Mouse (Mus musculus): ENCODE results near the gene Sppl2b. TPM values are rescaled to one million over a fixed set of nuclear protein-coding genes. Genes with fewer than 3 reads are reported as not detected.

Gene Sppl2b
- polyA plus RNA-seq, 1 experiment from 2014 or later, result 56.6 TPM

DNA sequence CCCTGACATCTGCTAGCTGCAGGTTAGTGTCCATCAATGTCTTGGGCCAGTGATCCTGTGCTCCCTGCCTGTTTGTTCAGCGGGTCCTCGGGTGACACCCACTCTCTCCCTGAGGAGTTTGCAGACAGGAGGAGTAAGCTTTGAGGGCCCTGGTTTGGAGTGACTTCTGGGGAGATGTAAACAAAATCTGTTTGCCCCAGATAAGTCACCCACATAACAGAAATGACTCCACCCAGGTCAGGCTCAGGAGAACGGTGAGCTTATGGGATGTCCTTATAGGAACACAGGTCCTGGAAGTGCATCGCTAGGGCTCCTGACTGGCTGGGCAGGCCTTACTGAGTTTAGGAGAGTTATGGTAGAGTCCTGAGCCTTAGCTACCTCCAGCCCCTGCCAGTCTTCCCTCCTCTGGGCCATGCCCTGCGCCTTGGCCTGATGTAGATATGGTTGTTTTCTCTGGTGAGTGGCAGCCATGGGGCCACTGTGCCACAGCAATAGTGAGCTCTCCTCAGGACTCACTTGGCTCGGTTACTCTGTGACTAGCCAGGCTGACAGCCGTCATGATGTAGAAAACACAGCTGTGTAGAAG is 3.4 kb downstream of the Sppl2b start:
- H3K4me3 ChIP-seq, result no peak overlapping the region
- 0 out of 2 replicates have a peak overlapping the region, but pooled peaks have one; percentile 88 for H3K4me2 ChIP-seq (replicated peaks)
- ATAC-seq (ENCODE audit: low FRiP score), result no peak
- H3K27ac ChIP-seq, result no peak overlapping the region
- peaks cover 24% of the 10 kb centered on the region for H3K36me3 ChIP-seq
- no peaks in the 10 kb centered on the region; the same call in 1 of the 2 replicates for H3K27me3 ChIP-seq
- no peaks in the 10 kb centered on the region for H3K9me3 ChIP-seq (replicated peaks)
- H3K9ac ChIP-seq, result peak overlapping the region; percentile 28
- H3K4me1 ChIP-seq, result peaks cover 40% of the 10 kb centered on the region
- WGBS, result 83% methylated on average over 7 of the region's 7 CpGs

GRCm38 (mm10) chr10:80862305-80862704 is 7.2 kb downstream of the Sppl2b start:
- H3K27me3 ChIP-seq, result no peaks in the 10 kb centered on the region
- peaks cover 56% of the 10 kb centered on the region for H3K36me3 ChIP-seq
- no peaks in the 10 kb centered on the region for H3K9me3 ChIP-seq (replicated peaks)
- ATAC-seq (ENCODE audit: low FRiP score), result no peak
- H3K4me3 ChIP-seq, result no peak overlapping the region
- H3K27ac ChIP-seq, result no peak overlapping the region
- peaks cover 13% of the 10 kb centered on the region for H3K4me1 ChIP-seq
- no peak overlapping the region for H3K9ac ChIP-seq
- WGBS, result 90% methylated on average over 5 of the region's 5 CpGs
- no peak overlapping the region for H3K4me2 ChIP-seq (replicated peaks)

DNA sequence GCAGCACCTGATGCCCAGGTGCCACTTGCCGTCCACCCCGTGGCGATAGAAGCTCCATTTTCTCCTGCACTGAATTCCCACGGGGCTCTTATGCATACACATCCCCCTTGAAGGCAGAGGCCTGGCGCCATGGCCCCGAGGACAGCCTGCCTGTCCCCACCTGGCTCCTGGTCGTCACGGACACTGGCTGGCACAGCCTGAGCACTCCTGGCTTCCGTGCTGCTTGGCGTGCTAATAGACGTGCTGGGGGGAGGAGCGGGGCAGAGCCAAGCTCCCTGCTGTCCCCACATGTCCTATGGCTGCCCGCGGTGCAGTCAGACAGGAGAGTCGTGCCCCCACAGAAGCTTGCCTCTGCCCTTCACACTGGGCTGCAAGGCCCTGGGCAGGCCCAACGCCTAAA is 9.4 kb downstream of the Sppl2b start:
- Histone ChIP-seq H3K9me3 (replicated peaks) (no peaks in the 10 kb centered on the region), H3K9ac (no peak overlapping the region), H3K4me3 (no peak overlapping the region), H3K36me3 (peaks cover 71% of the 10 kb centered on the region), H3K4me2 (replicated peaks) (no peak overlapping the region), H3K27me3 (no peaks in the 10 kb centered on the region), H3K27ac (no peak overlapping the region), H3K4me1 (no peaks in the 10 kb centered on the region; the same call in 1 of the 2 replicates)
- 91% methylated on average over 16 of the region's 16 CpGs for WGBS
- ATAC-seq (ENCODE audit: low FRiP score), result no peak

- peaks cover 24% of the 10 kb centered on the region for H3K36me3 ChIP-seq
- H3K27ac ChIP-seq, result no peak overlapping the region
- no peaks in the 10 kb centered on the region for H3K4me1 ChIP-seq
- no peak overlapping the region for H3K9ac ChIP-seq
- H3K4me3 ChIP-seq, result no peak overlapping the region
- no peak for ATAC-seq (ENCODE audit: low FRiP score)
- no peaks in the 10 kb centered on the region for H3K27me3 ChIP-seq
- H3K4me2 ChIP-seq (replicated peaks), result no peak overlapping the region
- H3K9me3 ChIP-seq (replicated peaks), result no peaks in the 10 kb centered on the region
- 95% methylated on average over 3 of the region's 6 CpGs for WGBS
Observed at GRCm38 (mm10) chr10:80870993-80871392, 15.9 kb downstream of the Sppl2b start.

DNA sequence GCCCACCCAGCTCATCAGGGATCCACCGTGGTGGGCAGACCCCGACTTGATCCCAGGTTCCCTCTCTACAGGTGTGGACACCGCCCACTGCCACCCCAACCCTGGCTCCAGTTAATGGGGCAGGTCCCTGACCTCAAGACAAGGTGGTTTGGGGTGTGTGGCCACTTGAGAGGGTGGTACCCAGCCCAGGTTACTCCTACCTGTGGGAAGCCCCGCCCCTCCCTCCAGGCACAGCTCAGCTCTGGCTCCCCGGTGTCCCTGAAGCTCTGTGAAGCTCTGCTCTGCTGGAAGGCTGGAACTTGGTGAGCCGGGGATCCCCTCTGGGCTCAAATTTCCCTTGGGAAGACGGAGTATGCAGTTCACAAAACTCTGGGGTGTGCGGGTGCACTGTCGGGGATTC is 16.5 kb downstream of the Sppl2b start, which contains the start of gene Tmprss9:
Gene Tmprss9, plus strand, starts transcription at position 268 of the 400 bp plus-strand sequence.
- WGBS, result 30% methylated on average over 9 of the region's 9 CpGs
- Histone ChIP-seq H3K4me3 (no peak within 1 kb of the TSS), H3K9ac (no peak within 1 kb of the TSS), H3K4me2 (replicated peaks) (no peak within 1 kb of the TSS), H3K27me3 (no peaks in the 10 kb centered on the region), H3K9me3 (replicated peaks) (no peaks in the 10 kb centered on the region), H3K4me1 (no peaks in the 10 kb centered on the region), H3K27ac (no peak within 1 kb of the TSS), H3K36me3 (peaks cover 18% of the 10 kb centered on the region)
- no peak for ATAC-seq (ENCODE audit: low FRiP score)

DNA sequence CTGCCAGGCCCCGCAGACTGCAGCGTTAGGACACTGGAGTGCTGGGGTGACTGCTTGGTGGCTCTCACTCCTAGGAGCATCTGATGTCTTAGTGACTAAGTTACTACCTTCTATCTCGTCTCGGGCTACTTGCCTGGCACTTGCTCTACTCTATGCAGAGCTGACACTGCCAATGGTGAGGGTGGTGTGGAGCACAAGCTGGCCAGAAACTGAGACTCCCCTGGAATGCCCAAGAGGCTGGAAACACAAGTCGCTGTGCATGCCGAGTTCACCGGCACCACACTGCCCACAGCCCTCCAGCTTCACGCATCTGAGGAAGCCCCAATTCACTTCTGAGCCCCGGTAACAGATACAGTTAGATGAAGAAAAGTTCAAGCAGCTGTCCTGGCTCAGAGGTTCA is 19.0 kb downstream of the Sppl2b start:
- H3K4me2 ChIP-seq (replicated peaks), result no peak overlapping the region
- H3K9me3 ChIP-seq (replicated peaks), result no peaks in the 10 kb centered on the region
- no peak for ATAC-seq (ENCODE audit: low FRiP score)
- no peaks in the 10 kb centered on the region for H3K36me3 ChIP-seq
- H3K9ac ChIP-seq, result no peak overlapping the region
- no peaks in the 10 kb centered on the region for H3K4me1 ChIP-seq
- WGBS, result 74% methylated on average over 9 of the region's 9 CpGs
- H3K27me3 ChIP-seq, result no peaks in the 10 kb centered on the region
- H3K4me3 ChIP-seq, result no peak overlapping the region
- no peak overlapping the region for H3K27ac ChIP-seq

DNA sequence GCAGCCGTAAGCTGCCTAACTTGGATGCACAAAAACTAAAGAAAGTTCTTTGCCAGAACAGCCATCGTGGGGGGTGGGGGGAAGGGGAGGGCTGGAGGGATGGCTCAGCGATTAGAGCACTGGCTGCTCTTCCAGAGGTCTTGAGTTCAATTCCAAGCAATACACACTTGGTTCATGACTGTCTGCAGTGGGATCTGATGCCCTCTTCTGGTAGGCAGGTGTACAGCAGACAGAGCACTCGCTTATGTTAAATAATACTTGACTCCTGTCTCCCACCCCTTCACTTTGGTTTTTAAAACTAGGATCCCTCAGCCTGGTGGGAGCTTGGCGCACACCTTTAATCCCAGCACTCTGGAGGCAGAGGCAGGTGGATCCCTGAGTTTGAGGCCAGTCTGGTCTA is 21.0 kb downstream of the Sppl2b start:
- Histone ChIP-seq H3K9ac (no peak overlapping the region), H3K4me2 (replicated peaks) (no peak overlapping the region), H3K36me3 (no peaks in the 10 kb centered on the region), H3K27ac (no peak overlapping the region), H3K9me3 (replicated peaks) (no peaks in the 10 kb centered on the region), H3K27me3 (no peaks in the 10 kb centered on the region), H3K4me3 (no peak overlapping the region), H3K4me1 (no peaks in the 10 kb centered on the region)
- ATAC-seq (ENCODE audit: low FRiP score), result no peak
- 28% methylated on average over 5 of the region's 5 CpGs for WGBS

GRCm38 (mm10) chr10:80876594-80876993 is 21.5 kb downstream of the Sppl2b start:
- H3K27me3 ChIP-seq, result no peaks in the 10 kb centered on the region
- H3K4me3 ChIP-seq, result no peak overlapping the region
- 0 out of 2 replicates have a peak, but pooled peaks have one; percentile 26 for ATAC-seq (ENCODE audit: low FRiP score)
- H3K4me2 ChIP-seq (replicated peaks), result no peak overlapping the region
- H3K9ac ChIP-seq, result 0 out of 2 replicates have a peak overlapping the region, but pooled peaks have one; percentile 43
- H3K36me3 ChIP-seq, result no peaks in the 10 kb centered on the region
- no peak overlapping the region for H3K27ac ChIP-seq
- H3K9me3 ChIP-seq (replicated peaks), result no peaks in the 10 kb centered on the region
- 21% methylated on average over 3 of the region's 3 CpGs for WGBS
- no peaks in the 10 kb centered on the region for H3K4me1 ChIP-seq

GRCm38 (mm10) chr10:80880131-80880641 is 25.1 kb downstream of the Sppl2b start:
- peak; percentile 51; the same call in 1 of the 2 replicates for ATAC-seq (ENCODE audit: low FRiP score)
- Histone ChIP-seq H3K27ac (no peak overlapping the region), H3K4me2 (replicated peaks) (no peak overlapping the region), H3K9ac (no peak overlapping the region), H3K27me3 (no peaks in the 10 kb centered on the region), H3K4me3 (no peak overlapping the region), H3K4me1 (no peaks in the 10 kb centered on the region), H3K36me3 (no peaks in the 10 kb centered on the region), H3K9me3 (replicated peaks) (no peaks in the 10 kb centered on the region)
- 18% methylated on average over 5 of the region's 5 CpGs for WGBS

DNA sequence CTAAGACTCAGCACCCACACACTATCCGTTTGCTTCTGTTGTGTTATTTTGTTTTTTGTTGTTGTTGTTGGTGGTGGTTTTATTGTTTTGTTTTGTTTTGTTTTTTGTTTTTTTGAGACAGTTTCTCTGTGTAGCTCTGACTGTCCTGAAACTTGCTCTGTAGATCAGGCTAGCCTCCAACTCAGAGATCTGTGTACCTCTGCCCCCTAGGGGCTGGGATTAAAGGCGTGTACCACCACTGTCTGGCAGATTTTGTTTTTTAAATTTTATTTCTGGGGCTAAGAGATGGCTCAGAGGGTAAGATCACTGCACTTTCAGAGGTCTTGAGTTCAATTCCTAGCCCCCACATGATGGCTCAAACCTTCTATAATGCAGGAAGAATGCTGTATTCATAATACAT is 25.8 kb downstream of the Sppl2b start:
- Histone ChIP-seq H3K4me2 (replicated peaks) (no peak overlapping the region), H3K36me3 (no peaks in the 10 kb centered on the region), H3K27ac (no peak overlapping the region), H3K4me3 (no peak overlapping the region), H3K9ac (no peak overlapping the region), H3K9me3 (replicated peaks) (no peaks in the 10 kb centered on the region), H3K27me3 (no peaks in the 10 kb centered on the region), H3K4me1 (no peaks in the 10 kb centered on the region)
- no peak for ATAC-seq (ENCODE audit: low FRiP score)
- WGBS, result 80% methylated on average over 2 of the region's 2 CpGs

GRCm38 (mm10) chr10:80881301-80881700 is 26.2 kb downstream of the Sppl2b start:
- no peak for ATAC-seq (ENCODE audit: low FRiP score)
- 28% methylated on average over 10 of the region's 10 CpGs for whole genome bisulfite sequencing

GRCm38 (mm10) chr10:80887181-80887580 is 32.1 kb downstream of the Sppl2b start:
- H3K4me3 ChIP-seq, result no peak overlapping the region
- no peak overlapping the region for H3K4me2 ChIP-seq (replicated peaks)
- H3K27me3 ChIP-seq, result peaks cover 26% of the 10 kb centered on the region
- 80% methylated on average over 11 of the region's 11 CpGs for WGBS
- H3K9ac ChIP-seq, result no peak overlapping the region
- no peak for ATAC-seq (ENCODE audit: low FRiP score)
- H3K9me3 ChIP-seq (replicated peaks), result no peaks in the 10 kb centered on the region
- H3K4me1 ChIP-seq, result no peaks in the 10 kb centered on the region
- H3K36me3 ChIP-seq, result no peaks in the 10 kb centered on the region
- no peak overlapping the region for H3K27ac ChIP-seq

More at GRCm38 (mm10) chr10:80881301-80881700, 26.2 kb downstream of the Sppl2b start:
- H3K4me2 ChIP-seq (replicated peaks), result no peak overlapping the region
- no peak overlapping the region for H3K9ac ChIP-seq
- no peaks in the 10 kb centered on the region for H3K9me3 ChIP-seq (replicated peaks)
- no peak overlapping the region for H3K4me3 ChIP-seq
- H3K27me3 ChIP-seq, result no peaks in the 10 kb centered on the region
- no peaks in the 10 kb centered on the region for H3K4me1 ChIP-seq
- H3K36me3 ChIP-seq, result no peaks in the 10 kb centered on the region
- no peak overlapping the region for H3K27ac ChIP-seq

GRCm38 (mm10) chr10:80895100-80895499 is 40.0 kb downstream of the Sppl2b start:
- ATAC-seq (ENCODE audit: low FRiP score), result no peak
- Histone ChIP-seq H3K9me3 (replicated peaks) (no peaks in the 10 kb centered on the region), H3K9ac (no peak overlapping the region), H3K27me3 (0 out of 2 replicates have a peak, but pooled peaks cover 3% of the 10 kb centered on the region), H3K4me3 (no peak overlapping the region), H3K27ac (no peak overlapping the region), H3K4me1 (peaks cover 20% of the 10 kb centered on the region), H3K36me3 (peaks cover 20% of the 10 kb centered on the region; the same call in 1 of the 2 replicates), H3K4me2 (replicated peaks) (no peak overlapping the region)
- WGBS, result 90% methylated on average over 7 of the region's 7 CpGs
